Mouse (Mus musculus): ENCODE measurements at regions not wholly inside any gene's neighbourhood (a gene's known extent, or its start where the extent isn't known, plus 50 kb on each side); places are given as distances from the start of the nearest gene placed in this dataset.

GRCm38 (mm10) chr17:68069484-68069883 is 65.6 kb upstream of the Arhgap28 start:
- TF ChIP-seq CTCF (IDR thresholded peaks at IDR 0.05; ENCODE audit: borderline replicate concordance, insufficient read depth, low read depth, low read length) (no peak), POLR2A (IDR thresholded peaks at IDR 0.05; ENCODE audit: borderline replicate concordance, insufficient read depth, low read length) (no peak)

Data from cerebellum, adult 2 months (tissue).